Mouse (Mus musculus): ENCODE results near the gene Olfr109. TPM values are rescaled to one million over a fixed set of nuclear protein-coding genes. Genes with fewer than 3 reads are reported as not detected.

The Olfr109 gene
- polyA plus RNA-seq (2017; shearing (Covaris generic)) = not detected

GRCm38 (mm10) chr17:37458616-37459015 is at the start of gene Olfr109:
Gene Olfr109 (plus strand): TSS chr17:37458916.

GRCm38 (mm10) chr17:37445180-37445579 is 13.5 kb upstream of the Olfr109 start, which contains the start of gene Olfr108:
Gene Olfr108 (plus strand): TSS chr17:37445480.

GRCm38 (mm10) chr17:37483452-37483851 is 24.7 kb downstream of the Olfr109 start, which contains the start of gene H2-M2:
Gene H2-M2 (minus strand): TSS chr17:37483552.

DNA sequence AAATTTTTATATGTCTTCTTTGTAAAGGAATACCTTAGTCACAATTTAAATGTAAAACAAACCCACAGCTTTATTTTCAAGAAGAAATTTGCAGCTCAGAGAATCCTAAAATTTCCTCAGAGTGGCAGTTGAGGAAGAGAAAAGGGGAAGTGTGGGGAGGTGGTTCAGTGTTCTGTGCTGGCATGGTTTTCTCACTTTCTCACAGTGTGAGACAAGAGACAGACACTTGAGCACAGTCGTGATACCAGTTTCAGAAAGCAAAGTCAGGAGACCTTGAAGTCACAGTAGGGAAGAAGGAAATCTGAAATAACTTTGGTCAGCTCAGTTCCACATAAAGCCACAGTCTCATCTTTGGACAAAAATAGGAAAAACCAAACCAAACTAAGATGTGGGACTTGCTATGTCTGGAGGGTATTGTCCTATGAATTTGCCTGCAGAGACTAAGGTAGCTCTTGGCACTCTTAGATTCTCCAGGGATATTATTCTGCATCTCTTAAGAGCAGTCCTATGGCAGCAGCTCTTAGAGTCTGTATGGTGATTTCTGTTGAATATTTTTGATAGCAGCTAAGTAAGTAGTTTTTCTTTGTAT is 33.3 kb downstream of the Olfr109 start, which contains the start of gene Olfr110:
Gene Olfr110 (plus strand): TSS at position 539 of the 589 bp plus-strand sequence.

GRCm38 (mm10) chr17:37507730-37508129 is 49.0 kb downstream of the Olfr109 start, which contains the start of gene Olfr111:
Gene Olfr111 (plus strand): TSS chr17:37508030.

Other genes starting within 250 kb of the Olfr109 start
- not detected for gene Olfr95, start 245.8 kb upstream of the Olfr109 start, polyA plus RNA-seq (2017; shearing (Covaris generic))
- not detected for gene Olfr96, start 238.8 kb upstream of the Olfr109 start, polyA plus RNA-seq (2017; shearing (Covaris generic))
- not detected for gene Olfr97, start 221.6 kb upstream of the Olfr109 start, polyA plus RNA-seq (2017; shearing (Covaris generic))
- not detected for gene Olfr98, start 195.2 kb upstream of the Olfr109 start, polyA plus RNA-seq (2017; shearing (Covaris generic))
- gene H2-M3, start 188.7 kb upstream of the Olfr109 start, polyA plus RNA-seq (2017; shearing (Covaris generic)) = 143 TPM
- 4.3 TPM for gene Olfr99, start 175.5 kb upstream of the Olfr109 start, polyA plus RNA-seq (2017; shearing (Covaris generic))
- gene Olfr101, start 154.6 kb upstream of the Olfr109 start, polyA plus RNA-seq (2017; shearing (Covaris generic)) = not detected
- gene Olfr102, start 141.9 kb upstream of the Olfr109 start, polyA plus RNA-seq (2017; shearing (Covaris generic)) = not detected
- gene Olfr103, start 119.2 kb upstream of the Olfr109 start, polyA plus RNA-seq (2017; shearing (Covaris generic)) = not detected
- not detected for gene Olfr104-ps, start 99.3 kb upstream of the Olfr109 start, polyA plus RNA-seq (2017; shearing (Covaris generic))
- gene Olfr105-ps, start 79.9 kb upstream of the Olfr109 start, polyA plus RNA-seq (2017; shearing (Covaris generic)) = not detected
- gene Olfr106-ps, start 68.5 kb upstream of the Olfr109 start, polyA plus RNA-seq (2017; shearing (Covaris generic)) = not detected
- gene Olfr107, start 59.7 kb upstream of the Olfr109 start, polyA plus RNA-seq (2017; shearing (Covaris generic)) = 0.09 TPM
- gene Olfr108, start 13.4 kb upstream of the Olfr109 start, polyA plus RNA-seq (2017; shearing (Covaris generic)) = not detected
- gene H2-M2, start 24.6 kb downstream of the Olfr109 start, polyA plus RNA-seq (2017; shearing (Covaris generic)) = not detected
- gene Olfr110, start 33.6 kb downstream of the Olfr109 start, polyA plus RNA-seq (2017; shearing (Covaris generic)) = not detected
- gene Olfr111, start 49.1 kb downstream of the Olfr109 start, polyA plus RNA-seq (2017; shearing (Covaris generic)) = not detected
- gene Olfr112, start 110.5 kb downstream of the Olfr109 start, polyA plus RNA-seq (2017; shearing (Covaris generic)) = 0.24 TPM
- gene Olfr113, start 118.7 kb downstream of the Olfr109 start, polyA plus RNA-seq (2017; shearing (Covaris generic)) = not detected
- not detected for gene Olfr114, start 133.8 kb downstream of the Olfr109 start, polyA plus RNA-seq (2017; shearing (Covaris generic))
- not detected for gene Olfr115, start 168.2 kb downstream of the Olfr109 start, polyA plus RNA-seq (2017; shearing (Covaris generic))
- not detected for gene Olfr116, start 168.3 kb downstream of the Olfr109 start, polyA plus RNA-seq (2017; shearing (Covaris generic))
- not detected for gene Olfr117, start 204.9 kb downstream of the Olfr109 start, polyA plus RNA-seq (2017; shearing (Covaris generic))
- gene Olfr118, start 208.1 kb downstream of the Olfr109 start, polyA plus RNA-seq (2017; shearing (Covaris generic)) = not detected
- not detected for gene Olfr119, start 237.6 kb downstream of the Olfr109 start, polyA plus RNA-seq (2017; shearing (Covaris generic))